8 mouse cellular contexts compared by ENCODE assay signal in genomic region chr9:53770771-53771343, GRCm38 (mm10). TPM values are rescaled to one million over a fixed set of nuclear protein-coding genes. Genes with fewer than 3 reads are reported as not detected.
DNase-seq lines count a peak whose midpoint lies in the region; ATAC-seq and TF ChIP-seq lines count a peak whose summit lies in the region.

No protein-coding gene starts in this region.

- TF ChIP-seq CTCF in kidney, postnatal 0 days (IDR thresholded peaks at IDR 0.05; ENCODE audit: low read depth), result no peak

- no peaks in the 10 kb centered on the region for H3K36me3 ChIP-seq in embryonic facial prominence, embryonic 14.5 days (ENCODE audit: control insufficient read depth, insufficient read depth, low read length)
- no peaks in the 10 kb centered on the region for H3K36me3 ChIP-seq in kidney, postnatal 0 days (ENCODE audit: insufficient read depth, low read length)

- intact Hi-C loops in gastrocnemius, postnatal 14 days (cut with DNase I; ENCODE audit: low total_unique reads), result no loop called here

- 0 out of 2 replicates have a peak, but pooled peaks cover 8% of the 10 kb centered on the region for H3K9me3 ChIP-seq in embryonic facial prominence, embryonic 14.5 days (ENCODE audit: control insufficient read depth, low read length)
- no peaks in the 10 kb centered on the region for H3K9me3 ChIP-seq in kidney, postnatal 0 days (replicated peaks; ENCODE audit: low read length)

- peak overlapping the region; percentile 71 for H3K9ac ChIP-seq in embryonic facial prominence, embryonic 14.5 days (ENCODE audit: low read depth, low read length)
- peak overlapping the region; percentile 56; the same call in 1 of the 2 replicates for H3K9ac ChIP-seq in kidney, postnatal 0 days (ENCODE audit: low read depth, low read length)

- peak overlapping the region; percentile 97 for H3K4me2 ChIP-seq in embryonic facial prominence, embryonic 14.5 days (ENCODE audit: low read depth, low read length)
- H3K4me2 ChIP-seq in kidney, postnatal 0 days (ENCODE audit: low read length), result peak overlapping the region; percentile 85

- no peak for ATAC-seq in embryonic facial prominence, embryonic 14.5 days (ENCODE audit: low read depth)
- ATAC-seq in kidney, postnatal 0 days (replicated peaks; ENCODE audit: low FRiP score, low read depth), result peak; percentile 8; the same call in 1 of the 2 replicates

- peak; percentile 14 for DNase-seq in kidney, adult 11 months
- DNase-seq in kidney, adult 18-20 months, result no peak
- DNase-seq in embryonic facial prominence, embryonic 14.5 days (ENCODE audit: low spot score), result no peak
- peak; percentile 6 for DNase-seq in kidney, postnatal 0 days (ENCODE audit: low spot score)
- peak; percentile 10 for DNase-seq in naive thymus-derived CD4-positive, alpha-beta T cell, adult 2 months (ENCODE audit: low read depth)
- no peak for DNase-seq in gastrocnemius, postnatal 14 days
- DNase-seq in adrenal gland, postnatal 36 days, result no peak
- no peak for DNase-seq in thymus, postnatal 0 days (ENCODE audit: low spot score)

- peak overlapping the region; percentile 64 for H3K4me3 ChIP-seq in embryonic facial prominence, embryonic 14.5 days (ENCODE audit: low read depth, low read length)
- H3K4me3 ChIP-seq in kidney, postnatal 0 days (replicated peaks; ENCODE audit: low read depth, low read length), result peak overlapping the region; percentile 54

- H3K27me3 ChIP-seq in embryonic facial prominence, embryonic 14.5 days (replicated peaks; ENCODE audit: control insufficient read depth, insufficient read depth, low read length), result peaks cover 30% of the 10 kb centered on the region
- H3K27me3 ChIP-seq in kidney, postnatal 0 days (ENCODE audit: insufficient read depth, low read length), result no peaks in the 10 kb centered on the region

- peaks cover 6% of the 10 kb centered on the region; the same call in 1 of the 2 replicates for H3K4me1 ChIP-seq in embryonic facial prominence, embryonic 14.5 days (ENCODE audit: control insufficient read depth, insufficient read depth, low read length)
- H3K4me1 ChIP-seq in kidney, postnatal 0 days (replicated peaks; ENCODE audit: insufficient read depth, low read length), result peaks cover 6% of the 10 kb centered on the region; the same call in 1 of the 2 replicates

- WGBS in embryonic facial prominence, embryonic 14.5 days, result 43% methylated on average over 12 of the region's 12 CpGs
- WGBS in kidney, postnatal 0 days, result 41% methylated on average over 12 of the region's 12 CpGs

- no peak overlapping the region for H3K27ac ChIP-seq in embryonic facial prominence, embryonic 14.5 days (replicated peaks; ENCODE audit: low read depth, low read length)
- H3K27ac ChIP-seq in kidney, postnatal 0 days, result peak overlapping the region; percentile 87

RNA-seq across cellular contexts. Expression of gene Slc35f2, which starts 0.5 kb away (rescaled TPM):
- 4.3 and 4.7 TPM in 2 replicates for polyA plus RNA-seq in embryonic facial prominence, embryonic 14.5 days (2014; fragmentation: Nextera tagmentation; extraction: Ambion mirVana)
- 27.6 and 29.0 TPM in 2 replicates for polyA plus RNA-seq in kidney, postnatal 0 days (2015; fragmentation: Nextera tagmentation; extraction: Ambion mirVana)
- not detected for total RNA-seq in gastrocnemius, postnatal 14 days (2021)
- under 1 TPM; 0.36 to 0.92 TPM for total RNA-seq in adrenal gland, postnatal 36 days (2021)
- polyA plus RNA-seq in thymus, postnatal 0 days (2015; fragmentation: Nextera tagmentation; extraction: Ambion mirVana), result 8.8 and 9.4 TPM in 2 replicates

Comparison
In these comparisons a context has a peak if more than half of its experiments do, and no peak if none do; other contexts are left out.
1. DNase-seq: peak in kidney, adult 11 months (single experiment), kidney, postnatal 0 days (single experiment) and naive thymus-derived CD4-positive, alpha-beta T cell, adult 2 months (single experiment); none in kidney, adult 18-20 months (single experiment), embryonic facial prominence, embryonic 14.5 days (single experiment), gastrocnemius, postnatal 14 days (single experiment), adrenal gland, postnatal 36 days (0 of 2) and thymus, postnatal 0 days (single experiment).